Mouse (Mus musculus) megakaryocyte-erythroid progenitor cell, adult 5-6 weeks (primary cell): ENCODE measurements around the gene Iqch. TPM values are rescaled to one million over a fixed set of nuclear protein-coding genes. Genes with fewer than 3 reads are reported as not detected.
"Not testable (repeated sequence)": the region's sequence is repeated elsewhere in the genome, so short reads cannot be mapped to it uniquely, and the experiment has no call there.

Experiments
- ATAC-seq: replicated peaks from 2 replicates; pipeline ENCODE4 v1.8.0; 2016; ENCODE audit warnings: mild to moderate bottlenecking, inconsistent platforms; ENCODE audit not compliant: severe bottlenecking, poor library complexity, low FRiP score, low TSS enrichment
- total RNA-seq, 2 experiments: library from RNA; stranded (forward) in 1 of 2; stranded (reverse) in 1 of 2; fragments of 200-1000, 215-1000 nt in 1 of 2; fragments of >200 nt in 1 of 2; fragmentation: Nextera tagmentation in 1 of 2; gene quantifications; 2 replicates each; pipeline ENCODE4 v1.2.3; 2014 to 2017

Gene Iqch
- total RNA-seq, 2 experiments from 2014 or later, result 0.07 TPM; not detected in 1

GRCm38 (mm10) chr9:63572874-63573273, 29.4 kb downstream of the Iqch start:
- no peak for ATAC-seq

GRCm38 (mm10) chr9:63571895-63572294, 30.4 kb downstream of the Iqch start:
- no peak for ATAC-seq

GRCm38 (mm10) chr9:63568808-63569207, 33.5 kb downstream of the Iqch start:
- ATAC-seq, result no peak

GRCm38 (mm10) chr9:63568314-63568713, 34.0 kb downstream of the Iqch start:
- no peak for ATAC-seq

GRCm38 (mm10) chr9:63563436-63563835, 38.9 kb downstream of the Iqch start:
- no peak for ATAC-seq

GRCm38 (mm10) chr9:63561931-63562330, 40.4 kb downstream of the Iqch start:
- ATAC-seq, result no peak

- no peak for ATAC-seq
Measured at GRCm38 (mm10) chr9:63556933-63557332, 45.4 kb downstream of the Iqch start.

GRCm38 (mm10) chr9:63556316-63556715, 46.0 kb downstream of the Iqch start:
- ATAC-seq, result no peak

GRCm38 (mm10) chr9:63555460-63555990, 46.8 kb downstream of the Iqch start:
- no peak for ATAC-seq

- ATAC-seq, result no peak
Measured at GRCm38 (mm10) chr9:63553628-63554027, 48.7 kb downstream of the Iqch start.

GRCm38 (mm10) chr9:63550701-63551100, 51.6 kb downstream of the Iqch start:
- ATAC-seq, result not testable (repeated sequence)

GRCm38 (mm10) chr9:63548966-63549365, 53.3 kb downstream of the Iqch start:
- ATAC-seq, result no peak

GRCm38 (mm10) chr9:63541926-63542325, 60.4 kb downstream of the Iqch start:
- ATAC-seq, result no peak

- ATAC-seq, result no peak
Measured at GRCm38 (mm10) chr9:63541301-63541700, 61.0 kb downstream of the Iqch start.

- ATAC-seq, result no peak
Measured at GRCm38 (mm10) chr9:63537489-63537888, 64.8 kb downstream of the Iqch start.

- no peak for ATAC-seq
Measured at GRCm38 (mm10) chr9:63535042-63535441, 67.3 kb downstream of the Iqch start.

- no peak for ATAC-seq
Measured at GRCm38 (mm10) chr9:63534371-63534780, 67.9 kb downstream of the Iqch start.

GRCm38 (mm10) chr9:63532966-63533711, 69.2 kb downstream of the Iqch start:
- ATAC-seq, result no peak

- no peak for ATAC-seq
Measured at GRCm38 (mm10) chr9:63523937-63524253, 78.4 kb downstream of the Iqch start.

- ATAC-seq, result no peak
Measured at GRCm38 (mm10) chr9:63523251-63523936, 78.9 kb downstream of the Iqch start.

- ATAC-seq, result no peak
Measured at GRCm38 (mm10) chr9:63512851-63513250, 89.4 kb downstream of the Iqch start.
